Mouse (Mus musculus) gastrocnemius, postnatal 25 days (tissue): ENCODE results near the gene Abca2. TPM values are rescaled to one million over a fixed set of nuclear protein-coding genes. Genes with fewer than 3 reads are reported as not detected.
"Not testable (repeated sequence)": the region's sequence is repeated elsewhere in the genome, so short reads cannot be mapped to it uniquely, and the experiment has no call there.

Experiments used
- DNase-seq: peaks from one replicate; pipeline ENCODE4 v3.0.0; 2022
- long read RNA-seq, 2 experiments: library from polyadenylated mRNA; stranded (forward); transcript quantifications; one replicate each; pipeline ENCODE4 v2.0.0; 2021
- total RNA-seq, 2 experiments: library from RNA; stranded (reverse); gene quantifications; 1 replicate in 1 of 2; 2 replicates in 1 of 2; pipeline ENCODE4 v1.2.3; 2021

Gene Abca2
- total RNA-seq = 10 to 100 TPM; 12.5 to 16.2 TPM
- long read RNA-seq, experiment 1, partial matches to known transcripts = 7 of 7 reads
- long read RNA-seq, experiment 1, other reads (novel, unspliced or antisense) = 0 of 7 reads
- long read RNA-seq, experiment 2, full-length matches to known transcripts = 2 of 11 reads
- long read RNA-seq, experiment 2, partial matches to known transcripts = 7 of 11 reads
- long read RNA-seq, experiment 2, other reads (novel, unspliced or antisense) = 2 of 11 reads

DNA sequence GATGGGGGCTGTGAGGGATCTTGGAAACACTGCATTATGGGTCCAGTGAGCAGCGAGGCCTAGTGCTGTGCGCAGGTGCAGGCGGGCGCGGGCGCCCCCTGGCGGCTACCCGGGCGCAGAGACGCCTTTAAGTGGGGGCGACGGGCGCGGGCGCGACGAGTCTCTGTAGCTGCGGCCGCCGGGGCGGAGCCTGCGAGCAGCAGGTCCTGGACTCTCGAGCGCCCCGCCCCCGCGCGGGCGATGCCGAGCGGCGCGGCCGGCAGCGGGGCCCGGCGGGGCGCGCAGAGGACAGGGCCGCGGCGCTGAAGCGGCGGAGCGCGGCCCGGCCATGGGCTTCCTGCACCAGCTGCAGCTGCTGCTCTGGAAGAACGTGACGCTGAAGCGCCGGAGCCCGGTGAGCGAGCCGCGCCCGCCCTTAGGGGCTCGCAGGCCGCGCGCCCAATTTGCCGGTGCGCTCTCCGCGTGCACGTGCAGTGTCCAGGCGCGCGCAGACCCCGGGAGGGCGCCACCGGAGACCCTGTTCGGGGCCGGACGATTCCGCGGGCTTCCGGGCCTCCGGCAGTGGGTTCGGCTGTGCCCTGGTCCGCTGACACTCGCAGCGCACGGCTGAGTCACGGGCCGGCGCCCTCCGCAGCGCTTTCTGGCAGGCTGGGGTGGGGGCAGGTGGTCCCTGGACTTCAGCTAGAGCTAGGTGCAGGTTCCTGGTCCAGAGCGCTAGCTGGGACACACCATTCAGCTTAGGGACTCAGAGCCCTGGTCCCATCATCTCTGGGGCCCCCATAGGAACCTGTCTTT lies at the start of gene Abca2:
Gene Abca2 (plus strand): TSS at position 262 of the 795 bp plus-strand sequence.
- DNase-seq = peak; percentile 95

GRCm38 (mm10) chr2:25384492-25384891 lies 44.0 kb upstream of the Abca2 start:
- no peak for DNase-seq

GRCm38 (mm10) chr2:25391266-25391665 lies 37.2 kb upstream of the Abca2 start:
- no peak for DNase-seq

DNA sequence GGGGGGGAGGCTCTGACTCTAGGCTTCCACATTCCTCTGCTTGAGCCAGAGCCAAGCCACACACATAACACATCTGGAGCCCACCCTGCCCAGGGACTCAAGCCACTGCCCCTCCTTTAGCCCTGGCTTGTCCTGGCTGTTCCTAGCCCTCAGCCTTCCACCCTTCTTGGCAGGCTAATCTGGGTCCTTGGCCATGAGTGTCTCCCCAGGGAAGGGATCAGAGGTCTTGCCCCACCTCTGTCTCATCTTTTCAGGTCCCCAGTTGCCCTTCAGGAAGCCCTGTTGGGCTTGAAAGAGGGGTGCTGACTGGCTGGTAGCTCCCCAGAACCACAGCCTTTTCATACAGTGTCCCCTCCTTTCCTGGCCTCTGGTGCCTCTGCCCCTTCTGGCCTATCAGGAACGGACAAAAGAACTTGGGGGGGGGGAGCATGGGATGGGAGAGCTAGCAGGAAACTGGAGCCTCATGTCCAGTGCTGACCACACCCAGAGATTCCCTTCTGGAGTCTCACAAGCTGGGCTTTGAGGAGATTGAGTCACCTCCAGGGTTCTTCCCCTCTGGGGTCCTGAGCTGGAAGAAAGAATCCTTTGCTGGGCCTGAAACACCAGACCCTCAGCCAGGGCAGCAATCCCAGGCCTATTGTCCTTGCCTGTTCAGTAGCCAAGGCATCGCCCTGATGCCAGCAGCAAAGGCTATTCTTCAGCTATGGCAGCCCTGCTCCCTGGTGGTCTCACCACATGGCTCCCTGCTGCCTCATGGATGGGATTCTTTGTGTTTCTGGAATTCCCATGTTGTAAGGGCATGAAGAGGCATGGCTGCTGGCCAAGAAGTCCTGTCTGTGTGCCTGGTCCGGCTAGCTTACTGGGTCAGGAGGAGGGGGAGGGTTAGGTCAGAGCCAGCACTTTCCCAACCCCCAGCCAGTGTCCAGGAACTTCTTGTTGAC lies 34.0 kb upstream of the Abca2 start:
- DNase-seq = peak; percentile 72

- peak; percentile 48 for DNase-seq
Measured at GRCm38 (mm10) chr2:25395721-25396596, 32.5 kb upstream of the Abca2 start, which contains the start of gene Entpd2. Entpd2 (plus strand) TSS chr2:25395874.

- peak; percentile 47 for DNase-seq
Measured at GRCm38 (mm10) chr2:25396597-25396983, 31.9 kb upstream of the Abca2 start.

- DNase-seq = no peak
Measured at GRCm38 (mm10) chr2:25397010-25397409, 31.5 kb upstream of the Abca2 start.

DNA sequence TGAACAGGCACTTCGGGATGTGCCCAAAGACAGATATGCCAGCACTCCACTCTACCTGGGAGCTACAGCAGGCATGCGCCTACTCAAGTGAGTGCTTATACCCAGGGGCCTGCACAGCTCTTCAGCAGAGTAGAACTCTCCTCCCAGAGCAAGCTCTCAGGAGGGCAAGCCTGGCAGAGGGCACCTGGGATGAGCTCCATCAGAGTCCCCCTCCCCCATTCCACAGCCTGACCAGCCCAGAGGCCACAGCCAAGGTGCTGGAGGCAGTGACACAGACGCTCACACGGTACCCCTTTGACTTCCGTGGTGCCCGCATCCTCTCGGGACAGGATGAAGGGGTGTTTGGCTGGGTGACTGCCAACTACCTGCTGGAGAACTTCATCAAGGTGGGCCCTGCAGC lies 30.4 kb upstream of the Abca2 start:
- DNase-seq = no peak

DNA sequence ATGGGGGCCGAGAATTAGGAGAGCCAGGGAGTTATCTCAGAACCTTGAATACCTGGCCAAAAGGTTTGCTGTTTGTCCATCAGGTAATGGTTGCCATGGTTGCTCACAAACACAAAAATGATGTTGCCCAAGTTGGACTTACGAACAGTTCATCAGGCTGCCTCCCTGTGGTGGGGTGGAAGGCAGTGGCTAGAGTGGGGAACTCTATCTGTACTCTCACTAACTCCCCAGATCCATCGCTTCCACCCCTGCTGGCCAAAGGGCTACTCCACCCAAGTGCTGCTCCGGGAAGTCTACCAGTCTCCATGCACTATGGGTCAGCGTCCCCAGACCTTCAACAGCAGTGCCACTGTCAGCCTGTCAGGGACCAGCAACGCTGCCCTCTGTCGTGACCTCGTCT lies 29.5 kb upstream of the Abca2 start, which contains the start of gene Npdc1:
Gene Npdc1 (plus strand): TSS at position 301 of the 400 bp plus-strand sequence.
- no peak for DNase-seq

- DNase-seq = peak; percentile 79
Measured at GRCm38 (mm10) chr2:25400291-25400690, 28.2 kb upstream of the Abca2 start.

GRCm38 (mm10) chr2:25400764-25401163 lies 27.7 kb upstream of the Abca2 start:
- peak; percentile 65 for DNase-seq

GRCm38 (mm10) chr2:25402377-25402971 lies 26.0 kb upstream of the Abca2 start:
- no peak for DNase-seq

DNA sequence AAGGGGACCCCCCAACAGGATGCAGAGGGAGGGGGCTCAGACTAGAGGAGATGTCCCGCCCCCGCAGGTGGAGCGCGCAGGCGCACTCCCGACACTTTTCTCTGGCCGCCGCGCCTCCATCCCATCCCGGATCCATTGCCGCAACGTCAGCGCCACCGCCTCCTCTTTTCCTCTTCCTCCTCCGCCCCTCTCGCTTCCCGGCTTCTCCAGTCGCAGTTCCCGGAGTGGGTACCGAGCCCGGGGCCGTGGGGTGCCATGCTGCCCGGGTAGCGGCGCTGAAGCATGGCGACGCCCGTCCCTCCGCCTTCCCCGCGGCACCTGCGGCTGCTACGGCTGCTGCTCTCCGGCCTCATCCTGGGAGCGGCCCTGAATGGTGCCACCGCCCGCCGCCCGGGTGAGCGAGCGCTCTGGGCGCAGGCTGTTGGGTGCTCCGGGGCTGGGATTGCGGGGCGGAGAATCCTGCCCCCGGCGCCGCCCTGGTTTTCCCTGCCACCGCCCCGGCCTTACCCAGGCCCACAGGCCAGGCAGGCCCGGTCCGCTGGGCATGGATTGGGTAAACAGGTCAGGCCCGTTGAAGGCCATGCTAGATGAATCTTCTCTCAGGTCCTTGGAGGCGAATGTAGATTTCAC lies 25.4 kb upstream of the Abca2 start:
- DNase-seq = peak; percentile 64

- DNase-seq = no peak
Measured at GRCm38 (mm10) chr2:25403994-25404393, 24.5 kb upstream of the Abca2 start.

- DNase-seq = no peak
Measured at GRCm38 (mm10) chr2:25408908-25409307, 19.6 kb upstream of the Abca2 start.

GRCm38 (mm10) chr2:25413436-25413835 lies 15.1 kb upstream of the Abca2 start:
- DNase-seq = not testable (repeated sequence)

DNA sequence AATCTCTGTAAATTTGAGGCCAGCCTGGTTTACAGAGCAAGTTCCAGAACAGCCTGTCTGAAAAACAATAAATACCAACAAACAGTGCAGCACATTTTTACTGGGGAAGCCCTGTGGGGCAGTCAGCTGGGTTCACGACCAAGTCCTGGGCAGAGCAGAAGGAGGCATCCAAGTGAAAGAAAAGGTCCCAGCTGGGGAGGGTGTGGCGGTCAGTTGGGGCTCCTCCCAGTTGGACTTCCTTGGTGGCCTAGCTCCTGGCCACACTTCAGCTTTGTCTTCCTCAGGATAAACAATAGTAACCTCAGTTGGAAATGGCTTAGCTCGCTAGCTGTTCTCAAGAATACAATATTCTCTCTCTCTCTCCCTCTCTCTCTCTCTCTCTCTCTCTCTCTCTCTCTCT lies 11.1 kb upstream of the Abca2 start:
- no peak for DNase-seq

DNA sequence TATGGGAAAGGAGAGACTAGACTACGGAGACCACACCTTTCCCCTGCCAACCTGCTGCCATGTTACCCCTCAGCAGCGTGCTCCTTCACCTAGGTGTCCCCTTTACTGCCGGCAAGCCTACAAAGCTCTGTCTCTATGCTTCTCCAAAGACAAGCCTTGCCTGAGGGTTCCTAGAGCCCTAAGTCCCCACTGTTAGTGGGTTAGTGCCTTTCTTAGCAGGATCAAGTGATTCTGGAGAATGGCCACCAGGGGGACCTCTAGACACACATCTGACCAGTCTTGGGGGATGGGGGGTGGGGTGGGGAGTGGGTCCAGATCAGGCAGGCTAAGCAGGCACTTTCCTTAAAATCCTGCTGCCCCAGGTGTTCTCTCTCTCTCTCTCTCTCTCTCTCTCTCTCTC lies 6.6 kb upstream of the Abca2 start:
- DNase-seq = no peak

GRCm38 (mm10) chr2:25422587-25423410 lies 5.7 kb upstream of the Abca2 start, which contains the start of gene Fut7:
Fut7 (plus strand) TSS chr2:25423267.
- DNase-seq = no peak
